Mouse (Mus musculus): Measurements from ENCODE around the gene Slc2a1. TPM values are rescaled to one million over a fixed set of nuclear protein-coding genes. Genes with fewer than 3 reads are reported as not detected.

Gene Slc2a1
- 10 to 100 TPM; 29.4 to 37.6 (median 36.4) TPM for polyA plus RNA-seq (2017; shearing (Covaris generic))

GRCm38 (mm10) chr4:119108495-119109408 is at the start of gene Slc2a1:
Gene Slc2a1 (plus strand): TSS chr4:119108711.
- ATAC-seq: peak; percentile 62

- ATAC-seq: no peak
Observed at GRCm38 (mm10) chr4:119066791-119067190, 41.7 kb upstream of the Slc2a1 start.

- ATAC-seq: no peak
Observed at GRCm38 (mm10) chr4:119067204-119067603, 41.3 kb upstream of the Slc2a1 start.

- ATAC-seq: no peak
Observed at GRCm38 (mm10) chr4:119068918-119069317, 39.6 kb upstream of the Slc2a1 start.

- no peak for ATAC-seq
Observed at GRCm38 (mm10) chr4:119070181-119070580, 38.3 kb upstream of the Slc2a1 start.

GRCm38 (mm10) chr4:119070959-119071647 is 37.4 kb upstream of the Slc2a1 start:
- ATAC-seq: no peak

GRCm38 (mm10) chr4:119071648-119072362 is 36.7 kb upstream of the Slc2a1 start:
- no peak for ATAC-seq

GRCm38 (mm10) chr4:119072363-119072940 is 36.1 kb upstream of the Slc2a1 start:
- ATAC-seq: no peak

- ATAC-seq: no peak
Observed at GRCm38 (mm10) chr4:119072941-119073451, 35.5 kb upstream of the Slc2a1 start.

- ATAC-seq: no peak
Observed at GRCm38 (mm10) chr4:119073626-119074025, 34.9 kb upstream of the Slc2a1 start.

GRCm38 (mm10) chr4:119074596-119074995 is 33.9 kb upstream of the Slc2a1 start:
- ATAC-seq: no peak

- ATAC-seq: no peak
Observed at GRCm38 (mm10) chr4:119075273-119075672, 33.2 kb upstream of the Slc2a1 start.

GRCm38 (mm10) chr4:119076336-119076735 is 32.2 kb upstream of the Slc2a1 start:
- no peak for ATAC-seq

- ATAC-seq: no peak
Observed at GRCm38 (mm10) chr4:119077084-119077682, 31.3 kb upstream of the Slc2a1 start.

- no peak for ATAC-seq
Observed at GRCm38 (mm10) chr4:119079928-119080327, 28.6 kb upstream of the Slc2a1 start.

- ATAC-seq: no peak
Observed at GRCm38 (mm10) chr4:119082740-119083231, 25.7 kb upstream of the Slc2a1 start.

GRCm38 (mm10) chr4:119088424-119088823 is 20.1 kb upstream of the Slc2a1 start:
- ATAC-seq: no peak

- no peak for ATAC-seq
Observed at GRCm38 (mm10) chr4:119093890-119094289, 14.6 kb upstream of the Slc2a1 start.

GRCm38 (mm10) chr4:119094987-119095386 is 13.5 kb upstream of the Slc2a1 start:
- no peak for ATAC-seq

- no peak for ATAC-seq
Observed at GRCm38 (mm10) chr4:119096401-119096800, 12.1 kb upstream of the Slc2a1 start.

- no peak for ATAC-seq
Observed at GRCm38 (mm10) chr4:119097421-119097820, 11.1 kb upstream of the Slc2a1 start.
